Mouse (Mus musculus) lung, embryonic 16.5 days (tissue): ENCODE results near the gene Fmnl2. TPM values are rescaled to one million over a fixed set of nuclear protein-coding genes. Genes with fewer than 3 reads are reported as not detected.

Experiments used
- ATAC-seq: fragments of 200-750 bp; cut with Nextera tagmentation; 2 replicates; pipeline ENCODE4 v1.8.0; 2017; ENCODE audit warnings: low read depth, mild to moderate bottlenecking, moderate library complexity
- H3K27ac ChIP-seq: fragments of 300-500 bp; sonication (generic); 2 replicates; pipeline ENCODE4 v1.5.1; 2014; ENCODE audit warnings: mild to moderate bottlenecking, control low read depth, low read length
- H3K27me3 ChIP-seq: fragments of 300-500 bp; sonication (generic); 2 replicates; pipeline ENCODE4 v1.6.1; 2014; ENCODE audit warnings: low read depth, low read length, mixed read lengths; ENCODE audit not compliant: control insufficient read depth, insufficient read depth
- H3K36me3 ChIP-seq: fragments of 300-500 bp; sonication (generic); 2 replicates; pipeline ENCODE4 v1.6.1; 2014; ENCODE audit warnings: low read length; ENCODE audit not compliant: control insufficient read depth, insufficient read depth
- H3K4me1 ChIP-seq: fragments of 300-500 bp; sonication (generic); replicated peaks from 2 replicates; pipeline ENCODE4 v1.6.1; 2014; ENCODE audit warnings: low read length, mixed read lengths; ENCODE audit not compliant: control insufficient read depth, insufficient read depth
- H3K4me2 ChIP-seq: fragments of 300-500 bp; sonication (generic); 2 replicates; pipeline ENCODE4 v1.6.1; 2014; ENCODE audit warnings: low read depth, low read length, control low read depth
- H3K4me3 ChIP-seq: fragments of 300-500 bp; sonication (generic); 2 replicates; pipeline ENCODE4 v1.5.1; 2014; ENCODE audit warnings: mild to moderate bottlenecking, low read length, control low read depth
- H3K9ac ChIP-seq: fragments of 300-500 bp; sonication (generic); 2 replicates; pipeline ENCODE4 v1.6.1; 2014; ENCODE audit warnings: low read length, control low read depth
- H3K9me3 ChIP-seq: fragments of 300-500 bp; sonication (generic); 2 replicates; pipeline ENCODE4 v1.6.1; 2016; ENCODE audit warnings: low read length; ENCODE audit not compliant: control insufficient read depth
- WGBS: fragments of 180-500 bp; shearing (Covaris S2); extraction: QIAGEN DNeasy Blood & Tissue Kit; methylation state at CpG from one replicate; pipeline ENCODE4 v1.1.7; 2014; 5-methylcytosine and 5-hydroxymethylcytosine counted together
- polyA plus RNA-seq: library from polyadenylated mRNA; unstranded; fragments of >200 nt; fragmentation: Nextera tagmentation; extraction: Ambion mirVana; gene quantifications from 2 replicates; pipeline ENCODE4 v1.2.1, GENCODE M21; 2015

The Fmnl2 gene
- polyA plus RNA-seq, 1 experiment from 2014 or later, result 2.4 TPM

- H3K9me3 ChIP-seq, result no peaks in the 10 kb centered on the region
- 57% methylated on average over 3 of the region's 3 CpGs for WGBS
Observed at GRCm38 (mm10) chr2:52896995-52897394, 39.3 kb downstream of the Fmnl2 start.

GRCm38 (mm10) chr2:52900780-52901179, 43.1 kb downstream of the Fmnl2 start:
- Histone ChIP-seq H3K36me3 (no peaks in the 10 kb centered on the region), H3K4me1 (peaks cover 8% of the 10 kb centered on the region), H3K4me3 (no peak overlapping the region), H3K4me2 (no peak overlapping the region), H3K27me3 (no peaks in the 10 kb centered on the region), H3K9ac (no peak overlapping the region), H3K9me3 (no peaks in the 10 kb centered on the region), H3K27ac (no peak overlapping the region)
- ATAC-seq, result no peak
- WGBS, result 91% methylated on average over 4 of the region's 4 CpGs

More at GRCm38 (mm10) chr2:52896995-52897394, 39.3 kb downstream of the Fmnl2 start:
- H3K4me3 ChIP-seq, result no peak overlapping the region
- H3K4me2 ChIP-seq, result no peak overlapping the region
- peaks cover 8% of the 10 kb centered on the region; the same call in 1 of the 2 replicates for H3K4me1 ChIP-seq
- ATAC-seq, result peak; percentile 64; the same call in 1 of the 2 replicates
- no peaks in the 10 kb centered on the region for H3K27me3 ChIP-seq
- no peak overlapping the region for H3K9ac ChIP-seq
- no peaks in the 10 kb centered on the region for H3K36me3 ChIP-seq
- no peak overlapping the region for H3K27ac ChIP-seq

- WGBS, result 78% methylated on average over 6 of the region's 6 CpGs
Observed at GRCm38 (mm10) chr2:52901300-52902013, 43.8 kb downstream of the Fmnl2 start.

GRCm38 (mm10) chr2:52902456-52902855, 44.8 kb downstream of the Fmnl2 start:
- H3K9ac ChIP-seq, result no peak overlapping the region
- 69% methylated on average over 3 of the region's 3 CpGs for WGBS
- H3K4me3 ChIP-seq, result no peak overlapping the region
- H3K4me1 ChIP-seq, result peaks cover 8% of the 10 kb centered on the region
- H3K9me3 ChIP-seq, result no peaks in the 10 kb centered on the region
- H3K27ac ChIP-seq, result no peak overlapping the region
- ATAC-seq, result no peak
- no peak overlapping the region for H3K4me2 ChIP-seq
- H3K36me3 ChIP-seq, result no peaks in the 10 kb centered on the region
- H3K27me3 ChIP-seq, result no peaks in the 10 kb centered on the region

More at GRCm38 (mm10) chr2:52901300-52902013, 43.8 kb downstream of the Fmnl2 start:
- no peaks in the 10 kb centered on the region for H3K27me3 ChIP-seq
- H3K4me3 ChIP-seq, result no peak overlapping the region
- H3K4me1 ChIP-seq, result peaks cover 8% of the 10 kb centered on the region
- H3K4me2 ChIP-seq, result no peak overlapping the region
- no peaks in the 10 kb centered on the region for H3K36me3 ChIP-seq
- ATAC-seq, result no peak
- no peak overlapping the region for H3K9ac ChIP-seq
- H3K9me3 ChIP-seq, result no peaks in the 10 kb centered on the region
- H3K27ac ChIP-seq, result no peak overlapping the region

GRCm38 (mm10) chr2:52903228-52903963, 45.7 kb downstream of the Fmnl2 start:
- no peaks in the 10 kb centered on the region for H3K36me3 ChIP-seq
- H3K4me2 ChIP-seq, result no peak overlapping the region
- H3K4me1 ChIP-seq, result peaks cover 6% of the 10 kb centered on the region
- no peak overlapping the region for H3K9ac ChIP-seq
- WGBS, result 38% methylated on average over 8 of the region's 8 CpGs
- ATAC-seq, result peak; percentile 36; the same call in 1 of the 2 replicates
- no peak overlapping the region for H3K27ac ChIP-seq
- no peaks in the 10 kb centered on the region for H3K9me3 ChIP-seq
- H3K27me3 ChIP-seq, result no peaks in the 10 kb centered on the region
- no peak overlapping the region for H3K4me3 ChIP-seq

- H3K36me3 ChIP-seq, result no peaks in the 10 kb centered on the region
- no peak for ATAC-seq
- H3K27ac ChIP-seq, result no peak overlapping the region
- H3K4me1 ChIP-seq, result peaks cover 6% of the 10 kb centered on the region
- no peaks in the 10 kb centered on the region for H3K9me3 ChIP-seq
- 71% methylated on average over 5 of the region's 5 CpGs for WGBS
- no peak overlapping the region for H3K9ac ChIP-seq
- no peak overlapping the region for H3K4me3 ChIP-seq
- no peak overlapping the region for H3K4me2 ChIP-seq
- no peaks in the 10 kb centered on the region for H3K27me3 ChIP-seq
Observed at GRCm38 (mm10) chr2:52904526-52904925, 46.9 kb downstream of the Fmnl2 start.

GRCm38 (mm10) chr2:52913311-52913710, 55.7 kb downstream of the Fmnl2 start:
- Histone ChIP-seq H3K4me1 (no peaks in the 10 kb centered on the region), H3K27ac (no peak overlapping the region), H3K9me3 (no peaks in the 10 kb centered on the region), H3K27me3 (no peaks in the 10 kb centered on the region), H3K9ac (no peak overlapping the region), H3K4me2 (no peak overlapping the region), H3K36me3 (no peaks in the 10 kb centered on the region), H3K4me3 (no peak overlapping the region)
- no peak for ATAC-seq
- 34% methylated on average over 2 of the region's 2 CpGs for WGBS

GRCm38 (mm10) chr2:52913746-52914145, 56.1 kb downstream of the Fmnl2 start:
- ATAC-seq, result no peak
- no peaks in the 10 kb centered on the region for H3K4me1 ChIP-seq
- WGBS, result 27% methylated on average over 5 of the region's 5 CpGs
- H3K4me3 ChIP-seq, result no peak overlapping the region
- no peak overlapping the region for H3K9ac ChIP-seq
- no peak overlapping the region for H3K4me2 ChIP-seq
- no peak overlapping the region for H3K27ac ChIP-seq
- H3K27me3 ChIP-seq, result no peaks in the 10 kb centered on the region
- no peaks in the 10 kb centered on the region for H3K36me3 ChIP-seq
- H3K9me3 ChIP-seq, result no peaks in the 10 kb centered on the region

GRCm38 (mm10) chr2:52915536-52915935, 57.9 kb downstream of the Fmnl2 start:
- no peak for ATAC-seq
- Histone ChIP-seq H3K4me2 (no peak overlapping the region), H3K4me1 (no peaks in the 10 kb centered on the region), H3K27me3 (no peaks in the 10 kb centered on the region), H3K9me3 (no peaks in the 10 kb centered on the region), H3K4me3 (no peak overlapping the region), H3K9ac (no peak overlapping the region), H3K36me3 (no peaks in the 10 kb centered on the region), H3K27ac (no peak overlapping the region)
- 77% methylated on average over 5 of the region's 5 CpGs for WGBS
